Mouse (Mus musculus) CH12.LX (cell line): ENCODE data around the gene Smg6. TPM values are rescaled to one million over a fixed set of nuclear protein-coding genes. Genes with fewer than 3 reads are reported as not detected.

Experiments
- DNase-seq: peaks from one replicate; pipeline ENCODE4 v3.0.0-alpha.2; 2013; ENCODE audit errors: extremely low read depth
- H3K27ac ChIP-seq: 2 replicates; pipeline ENCODE4 v1.5.1; 2012; ENCODE audit warnings: low read depth, mild to moderate bottlenecking, control low read depth, moderate library complexity; ENCODE audit not compliant: insufficient read depth
- H3K27me3 ChIP-seq: replicated peaks from 2 replicates; pipeline ENCODE3; 2012; ENCODE audit warnings: inconsistent platforms
- H3K36me3 ChIP-seq, 2 experiments: replicated peaks in 1 of 2; 2 replicates each; pipeline versions ENCODE3 to v1.6.1; 2012; ENCODE audit warnings: inconsistent platforms in 1 of 2, low read length in 1 of 2, mild to moderate bottlenecking in 1 of 2, mixed read lengths in 1 of 2, moderate library complexity in 1 of 2; ENCODE audit not compliant: control insufficient read depth in 1 of 2, insufficient read depth in 1 of 2
- H3K4me1 ChIP-seq, 2 experiments: 2 replicates each; pipeline ENCODE4 v1.6.1; 2012; ENCODE audit warnings: inconsistent platforms in 1 of 2, moderate library complexity in 1 of 2; ENCODE audit not compliant: insufficient read depth in 2 of 2, control insufficient read depth in 1 of 2
- H3K4me2 ChIP-seq: 2 replicates; pipeline ENCODE4 v1.6.1; 2012; ENCODE audit warnings: low read depth, mild to moderate bottlenecking, control low read depth; ENCODE audit not compliant: poor library complexity, insufficient read depth, severe bottlenecking
- H3K4me3 ChIP-seq, 3 experiments: fragments of 150-350 bp in 1 of 3; sonication (generic) in 1 of 3; replicated peaks in 1 of 3; 2 replicates each; pipeline versions ENCODE3 to v1.5.1; 2011 to 2012; ENCODE audit warnings: low read depth in 2 of 3, low read length in 2 of 3, mild to moderate bottlenecking in 2 of 3, moderate library complexity in 2 of 3, control low read depth in 1 of 3, improper control_type of control experiment in 1 of 3, inconsistent platforms in 1 of 3, mixed read lengths in 1 of 3; ENCODE audit not compliant: poor library complexity in 1 of 3
- H3K79me2 ChIP-seq: replicated peaks from 2 replicates; pipeline ENCODE4 v1.6.1; 2012; ENCODE audit warnings: mild to moderate bottlenecking, moderate library complexity; ENCODE audit not compliant: control insufficient read depth, poor library complexity, insufficient read depth, severe bottlenecking; ENCODE audit errors: extremely low read depth
- H3K9ac ChIP-seq: 2 replicates; pipeline ENCODE4 v1.6.1; 2012; ENCODE audit warnings: low read depth, mild to moderate bottlenecking, control low read depth, moderate library complexity; ENCODE audit not compliant: insufficient read depth
- H3K9me3 ChIP-seq: replicated peaks from 2 replicates; pipeline ENCODE3; 2012; ENCODE audit warnings: low read length, inconsistent platforms, mixed read lengths
- BHLHE40 ChIP-seq: IDR thresholded peaks from 2 replicates; pipeline ENCODE4 v1.6.1; 2011; ENCODE audit warnings: mild to moderate bottlenecking, low read depth, low read length, improper control_type of control experiment
- CHD1 ChIP-seq: IDR thresholded peaks from 2 replicates; pipeline ENCODE4 v1.6.1; 2012; ENCODE audit warnings: low read depth, low read length, improper control_type of control experiment, inconsistent platforms
- CHD2 ChIP-seq: IDR thresholded peaks from 2 replicates; pipeline ENCODE4 v1.6.1; 2011; ENCODE audit warnings: low read length, improper control_type of control experiment
- E2F4 ChIP-seq: IDR thresholded peaks from 2 replicates; pipeline ENCODE4 v1.6.1; 2011; ENCODE audit warnings: low read depth, low read length, improper control_type of control experiment; ENCODE audit not compliant: insufficient replicate concordance
- ELF1 ChIP-seq: IDR thresholded peaks from 2 replicates; pipeline ENCODE4 v1.6.1; 2014; ENCODE audit warnings: low read depth, mild to moderate bottlenecking, inconsistent platforms, low read length, improper control_type of control experiment
- EP300 ChIP-seq: IDR thresholded peaks from 2 replicates; pipeline ENCODE4 v1.6.1; 2011; ENCODE audit warnings: low read length, improper control_type of control experiment
- GABPA ChIP-seq: IDR thresholded peaks from 2 replicates; pipeline ENCODE4 v1.6.1; 2012; ENCODE audit warnings: low read depth, low read length, improper control_type of control experiment, inconsistent platforms; ENCODE audit not compliant: insufficient replicate concordance
- HCFC1 ChIP-seq: IDR thresholded peaks from 2 replicates; pipeline ENCODE4 v1.6.1; 2012; ENCODE audit warnings: low read depth, mild to moderate bottlenecking, inconsistent platforms, low read length, improper control_type of control experiment
- JUND ChIP-seq: conservative IDR thresholded peaks from 2 replicates; pipeline ENCODE4 v1.6.1; 2011; ENCODE audit warnings: low read depth, low read length, improper control_type of control experiment
- KAT2A ChIP-seq: IDR thresholded peaks from 2 replicates; pipeline ENCODE4 v1.6.1; 2012; ENCODE audit warnings: low read length, improper control_type of control experiment, inconsistent platforms; ENCODE audit not compliant: insufficient replicate concordance
- MAFK ChIP-seq: IDR thresholded peaks from 2 replicates; pipeline ENCODE4 v1.6.1; 2011; ENCODE audit warnings: low read length, improper control_type of control experiment; ENCODE audit not compliant: insufficient replicate concordance
- MAX ChIP-seq: IDR thresholded peaks from 2 replicates; pipeline ENCODE4 v1.6.1; 2011; ENCODE audit warnings: low read length, improper control_type of control experiment
- MAZ ChIP-seq: IDR thresholded peaks from 2 replicates; pipeline ENCODE4 v1.6.1; 2012; ENCODE audit warnings: low read depth, mild to moderate bottlenecking, inconsistent platforms, low read length, improper control_type of control experiment, moderate library complexity
- MXI1 ChIP-seq: IDR thresholded peaks from 2 replicates; pipeline ENCODE4 v1.6.1; 2011; ENCODE audit warnings: mild to moderate bottlenecking, low read depth, low read length, improper control_type of control experiment
- MYC ChIP-seq: IDR thresholded peaks from 2 replicates; pipeline ENCODE4 v1.6.1; 2011; ENCODE audit warnings: low read depth, mild to moderate bottlenecking, improper control_type of control experiment, low read length
- NELFE ChIP-seq: IDR thresholded peaks from 2 replicates; pipeline ENCODE4 v1.6.1; 2011; ENCODE audit warnings: low read depth, low read length, improper control_type of control experiment
- NRF1 ChIP-seq: IDR thresholded peaks from 2 replicates; pipeline ENCODE4 v1.6.1; 2014; ENCODE audit warnings: low read depth, mild to moderate bottlenecking, inconsistent platforms, low read length, improper control_type of control experiment, moderate library complexity
- PAX5 ChIP-seq: IDR thresholded peaks from 2 replicates; pipeline ENCODE4 v1.6.1; 2012; ENCODE audit warnings: low read length, inconsistent platforms, mixed read lengths
- POLR2A ChIP-seq: IDR thresholded peaks from 2 replicates; pipeline ENCODE4 v1.6.1; 2011; ENCODE audit warnings: low read depth, mild to moderate bottlenecking, improper control_type of control experiment, low read length
- POLR2AphosphoS2 ChIP-seq: IDR thresholded peaks from 2 replicates; pipeline ENCODE4 v1.6.1; 2011; ENCODE audit warnings: low read depth, low read length, improper control_type of control experiment
- RAD21 ChIP-seq: IDR thresholded peaks from 2 replicates; pipeline ENCODE4 v1.6.1; 2011; ENCODE audit warnings: low read depth, mild to moderate bottlenecking, low read length, improper control_type of control experiment, moderate library complexity
- RCOR1 ChIP-seq: conservative IDR thresholded peaks from 2 replicates; pipeline ENCODE4 v1.6.1; 2012; ENCODE audit warnings: low read depth, mild to moderate bottlenecking, inconsistent platforms, low read length, improper control_type of control experiment
- SIN3A ChIP-seq: IDR thresholded peaks from 2 replicates; pipeline ENCODE4 v1.6.1; 2012; ENCODE audit warnings: low read length, improper control_type of control experiment, inconsistent platforms
- SMC3 ChIP-seq: IDR thresholded peaks from 2 replicates; pipeline ENCODE4 v1.6.1; 2011; ENCODE audit warnings: low read depth, low read length, improper control_type of control experiment
- TBP ChIP-seq: conservative IDR thresholded peaks from 2 replicates; pipeline ENCODE4 v1.6.1; 2011; ENCODE audit warnings: low read depth, low read length, improper control_type of control experiment
- TCF12 ChIP-seq: IDR thresholded peaks from 2 replicates; pipeline ENCODE4 v1.6.1; 2014; ENCODE audit warnings: low read depth, mild to moderate bottlenecking, inconsistent platforms, low read length, improper control_type of control experiment
- UBTF ChIP-seq: IDR thresholded peaks from 2 replicates; pipeline ENCODE4 v1.6.1; 2012; ENCODE audit warnings: low read depth, mild to moderate bottlenecking, inconsistent platforms, low read length, improper control_type of control experiment, moderate library complexity
- USF1 ChIP-seq: IDR thresholded peaks from 2 replicates; pipeline ENCODE4 v1.6.1; 2014; ENCODE audit warnings: low read depth, mild to moderate bottlenecking, inconsistent platforms, low read length, improper control_type of control experiment
- USF2 ChIP-seq: conservative IDR thresholded peaks from 2 replicates; pipeline ENCODE4 v1.6.1; 2011; ENCODE audit warnings: low read depth, low read length, improper control_type of control experiment
- ZC3H11A ChIP-seq: IDR thresholded peaks from 2 replicates; pipeline ENCODE4 v1.6.1; 2012; ENCODE audit warnings: low read depth, mild to moderate bottlenecking, inconsistent platforms, low read length, improper control_type of control experiment
- ZKSCAN1 ChIP-seq: IDR thresholded peaks from 2 replicates; pipeline ENCODE4 v1.6.1; 2012; ENCODE audit warnings: low read depth, inconsistent platforms, low read length, improper control_type of control experiment, borderline replicate concordance
- ZNF384 ChIP-seq: IDR thresholded peaks from 2 replicates; pipeline ENCODE4 v1.6.1; 2012; ENCODE audit warnings: low read depth, low read length, improper control_type of control experiment, inconsistent platforms
- dilution Hi-C: fragments of 300-500 bp; cut with MboI; formaldehyde crosslinking; loops from 2 replicates; pipeline ENCODE4 v1.14.3; 2020; ENCODE audit warnings: low sequenced_read_pairs; ENCODE audit not compliant: extremely low pct_unique_long_range_greater_than_20kb, extremely low pct_ligation_motif_present
- in situ Hi-C: fragments of 300-500 bp; cut with MboI; formaldehyde crosslinking; loops from 3 replicates; pipeline ENCODE4 v1.14.3; 2019; ENCODE audit warnings: low sequenced_read_pairs, low pct_ligation_motif_present, low pct_unique_long_range_greater_than_20kb, mixed read lengths
- polyA plus RNA-seq: library from polyadenylated mRNA; unstranded; fragments of >175 nt; gene quantifications from 2 replicates; pipeline ENCODE4 v1.2.1, GENCODE M21; 2012; ENCODE audit warnings: low read depth; ENCODE audit not compliant: insufficient read length
- total RNA-seq, 2 experiments: library from RNA; depleted of rRNA; stranded (reverse); fragments of 300-350 nt in 1 of 2; fragments of >200 nt in 1 of 2; gene quantifications; 2 replicates each; pipeline ENCODE4 v1.2.3; 2012 to 2014

The Smg6 gene
- total and polyA plus RNA-seq, 3 experiments, result 9.0 to 18.5 (median 12.1) TPM

DNA sequence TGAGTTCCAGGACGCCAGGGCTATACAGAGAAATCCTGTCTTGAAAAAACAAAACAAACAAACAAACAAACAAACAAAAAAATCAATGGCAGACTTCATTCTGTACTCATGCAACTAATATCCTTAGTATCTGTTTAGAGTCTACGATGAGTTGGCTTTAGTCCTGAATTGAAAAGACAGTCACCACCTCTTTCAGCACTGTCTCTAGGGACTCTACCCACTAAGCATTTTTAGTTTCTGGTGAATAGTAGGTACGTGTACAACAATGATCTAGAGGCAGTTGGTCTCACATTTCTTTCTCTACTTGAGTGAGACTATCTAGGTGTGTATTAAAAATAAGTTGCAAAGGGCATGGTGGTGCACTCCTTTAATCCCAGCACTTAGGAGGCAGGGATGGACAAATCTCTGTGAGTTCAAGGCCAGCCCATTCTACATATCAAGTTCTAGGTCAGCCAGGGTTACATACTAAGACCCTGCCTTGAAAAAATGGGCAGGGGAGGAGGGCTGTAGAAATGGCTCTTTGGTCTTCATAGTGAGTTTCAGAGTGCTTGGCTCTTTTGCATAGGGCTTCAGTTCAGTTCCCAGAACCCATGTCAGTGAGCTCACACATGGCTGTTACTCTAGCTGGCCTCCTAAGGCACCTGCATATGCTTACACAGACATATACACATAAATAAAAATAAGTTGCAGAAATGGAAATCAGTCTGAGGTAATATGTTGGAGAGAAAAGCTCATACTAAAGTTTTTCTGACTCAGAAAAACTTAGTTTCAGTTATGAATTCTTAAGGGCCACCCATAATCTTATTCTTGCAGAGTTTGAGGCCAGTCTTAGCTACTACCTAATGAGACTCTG, 51.4 kb downstream of the Smg6 start (continued):
- no peak for TF ChIP-seq NELFE
- TF ChIP-seq MYC, result peak; percentile 3; the same call in 1 of the 2 replicates
- peak; percentile 79; the same call in 1 of the 2 replicates for TF ChIP-seq MXI1
- 0 out of 2 replicates have a peak, but pooled peaks have one; percentile 37 for TF ChIP-seq MAZ
- peak; percentile 53; the same call in 1 of the 2 replicates for TF ChIP-seq RCOR1
- TF ChIP-seq MAFK, result peak; percentile 54; the same call in 1 of the 2 replicates
- peak; percentile 51; the same call in 1 of the 2 replicates for TF ChIP-seq ZNF384
- no peak for TF ChIP-seq KAT2A
- no peak for TF ChIP-seq ZC3H11A
- TF ChIP-seq JUND, result peak; percentile 8; the same call in 1 of the 2 replicates
- TF ChIP-seq CHD1, result no peak
- TF ChIP-seq USF2, result no peak
- TF ChIP-seq SMC3, result no peak
- no peak for TF ChIP-seq UBTF
- TF ChIP-seq RAD21, result no peak; the same call in 1 of the 2 replicates
- peak; percentile 50; the same call in 1 of the 2 replicates for TF ChIP-seq MAX
- peak; percentile 78 for TF ChIP-seq BHLHE40
- TF ChIP-seq EP300, result peak; percentile 69; the same call in 1 of the 2 replicates
- TF ChIP-seq TBP, result 0 out of 2 replicates have a peak, but pooled peaks have one; percentile 46
- TF ChIP-seq ELF1, result no peak; the same call in 1 of the 2 replicates
- TF ChIP-seq SIN3A, result peak; percentile 59
- no peak for TF ChIP-seq PAX5
- TF ChIP-seq TCF12, result peak; percentile 35; the same call in 1 of the 2 replicates

DNA sequence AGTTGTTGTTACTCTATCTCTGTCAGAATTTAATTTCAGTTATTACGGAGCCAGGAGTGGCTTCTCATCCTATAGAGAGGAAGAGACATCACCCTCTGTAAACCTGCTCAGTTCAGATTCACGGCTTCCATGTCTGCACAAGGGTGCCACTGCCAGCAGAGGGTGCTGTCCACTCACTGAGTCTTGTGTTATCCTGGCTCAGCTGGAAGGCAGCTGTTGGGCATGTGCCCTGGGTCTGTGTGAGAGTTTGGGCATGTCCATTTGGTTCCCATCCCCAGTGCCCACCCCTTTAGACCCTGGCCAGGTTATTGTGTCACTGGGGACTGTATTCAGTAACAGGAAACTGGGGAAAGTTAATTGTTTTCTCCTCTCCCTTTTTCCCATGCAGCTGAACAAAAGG, 55.8 kb downstream of the Smg6 start:
- Histone ChIP-seq H3K4me1 (peaks cover 5 to 33% of the 10 kb centered on the region in 2 experiments; a peak in 3 of 4 replicates), H3K9ac (no peak overlapping the region), H3K27ac (no peak overlapping the region), H3K9me3 (peaks cover 3% of the 10 kb centered on the region), H3K27me3 (no peaks in the 10 kb centered on the region), H3K4me3 (no peak overlapping the region), H3K4me2 (no peak overlapping the region), H3K36me3 (peaks cover 0 to 31% of the 10 kb centered on the region in 2 experiments), H3K79me2 (no peaks in the 10 kb centered on the region; the same call in 1 of the 2 replicates)
- dilution Hi-C loops, result no loop called here
- in situ Hi-C loops, result loop anchor here (25.0 kb wide), 1 partner anchor 306 kb away; no protein-coding TSS in a partner anchor
- peak; percentile 87 for DNase-seq
- peak; percentile 84 for TF ChIP-seq MYC
- no peak for TF ChIP-seq MAFK
- no peak for TF ChIP-seq ZNF384
- no peak for TF ChIP-seq E2F4
- TF ChIP-seq MAX, result peak; percentile 76; the same call in 1 of the 2 replicates
- TF ChIP-seq BHLHE40, result peak; percentile 88
- TF ChIP-seq RAD21, result no peak; the same call in none of the 2 replicates
- no peak for TF ChIP-seq TBP
- TF ChIP-seq POLR2A, result no peak
- peak; percentile 67; the same call in 1 of the 2 replicates for TF ChIP-seq NRF1
- no peak for TF ChIP-seq CHD2
- no peak for TF ChIP-seq ZKSCAN1
- TF ChIP-seq GABPA, result no peak
- no peak for TF ChIP-seq MAZ
- no peak for TF ChIP-seq USF2
- TF ChIP-seq ELF1, result peak; percentile 15; the same call in 1 of the 2 replicates
- no peak for TF ChIP-seq RCOR1
- TF ChIP-seq NELFE, result peak; percentile 71; the same call in 1 of the 2 replicates
- TF ChIP-seq SIN3A, result peak; percentile 78; the same call in 1 of the 2 replicates
- no peak for TF ChIP-seq CHD1
- no peak for TF ChIP-seq USF1
- TF ChIP-seq KAT2A, result no peak
- no peak for TF ChIP-seq EP300
- TF ChIP-seq HCFC1, result no peak
- TF ChIP-seq POLR2AphosphoS2, result no peak
